8 mouse cellular contexts compared by ENCODE assay signal in genomic region chr2:101885768-101886438, GRCm38 (mm10). TPM values are rescaled to one million over a fixed set of nuclear protein-coding genes. Genes with fewer than 3 reads are reported as not detected.
DNase-seq lines count a peak whose midpoint lies in the region; ATAC-seq and TF ChIP-seq lines count a peak whose summit lies in the region.

Gene Commd9, plus strand, starts transcription at chr2:101886247.

- peak within 1 kb of the TSS; percentile 78 for H3K9ac ChIP-seq in ES-E14 (ENCODE audit: insufficient read depth, low read depth, low read length, poor library complexity, severe bottlenecking)
- peak within 1 kb of the TSS; percentile 59 for H3K9ac ChIP-seq in forebrain, embryonic 15.5 days (replicated peaks)

- intact Hi-C loops in heart, postnatal 25 days (cut with DNase I) = no loop called here

- peak; percentile 99 for ATAC-seq in forebrain, embryonic 15.5 days (replicated peaks)
- peak; percentile 97 for ATAC-seq in neutrophil, adult 5-6 weeks (ENCODE audit: extremely low read depth, insufficient number of reproducible peaks, low FRiP score, poor library complexity, severe bottlenecking)

- H3K4me2 ChIP-seq in forebrain, embryonic 15.5 days (replicated peaks) = peak within 1 kb of the TSS; percentile 54

- H3K27me3 ChIP-seq in forebrain, embryonic 15.5 days = no peaks in the 10 kb centered on the region

- no peak for TF ChIP-seq CTCF in lung, adult 2 months (IDR thresholded peaks at IDR 0.05; ENCODE audit: insufficient read depth, low read length)

- H3K9me3 ChIP-seq in ES-E14 (ENCODE audit: control insufficient read depth, insufficient read depth, low read depth, low read length) = no peaks in the 10 kb centered on the region
- H3K9me3 ChIP-seq in forebrain, embryonic 15.5 days = no peaks in the 10 kb centered on the region

- WGBS in forebrain, embryonic 15.5 days = 11% methylated on average over 22 of the region's 22 CpGs
- WGBS in lung, adult 2 months = 12% methylated on average over 22 of the region's 22 CpGs

- H3K27ac ChIP-seq in ES-E14 (ENCODE audit: insufficient read depth, low read depth, low read length, poor library complexity, severe bottlenecking) = no peak within 1 kb of the TSS
- H3K27ac ChIP-seq in forebrain, embryonic 15.5 days (replicated peaks) = peak within 1 kb of the TSS; percentile 66

- TF ChIP-seq POLR2A in lung, adult 2 months (IDR thresholded peaks at IDR 0.05; ENCODE audit: borderline replicate concordance, extremely low read depth, low read depth, low read length) = peak; percentile 85; the same call in 1 of the 2 replicates

- in situ Hi-C loops in ES-E14 (cut with MboI; ENCODE audit: low sequenced_read_pairs in 2 of 2, unreplicated experiment in 2 of 2) = no loop called here

- peak within 1 kb of the TSS; percentile 85 to 88 for H3K4me3 ChIP-seq in ES-E14 (ENCODE audit: insufficient read depth in 1 of 2, low read depth in 1 of 2, low read length in 2 of 2, poor library complexity in 1 of 2, severe bottlenecking in 1 of 2)
- peak within 1 kb of the TSS; percentile 65 for H3K4me3 ChIP-seq in forebrain, embryonic 15.5 days
- H3K4me3 ChIP-seq in lung, adult 2 months (replicated peaks; ENCODE audit: extremely low read depth, low read depth, low read length) = peak within 1 kb of the TSS; percentile 72

- no peaks in the 10 kb centered on the region for H3K36me3 ChIP-seq in ES-E14 (ENCODE audit: control insufficient read depth, insufficient read depth, low read length, poor library complexity, severe bottlenecking)
- no peaks in the 10 kb centered on the region for H3K36me3 ChIP-seq in forebrain, embryonic 15.5 days

- DNase-seq in ES-E14 (ENCODE audit: low read depth, low spot score) = peak; percentile 89
- peak; percentile 92 for DNase-seq in cerebellum, adult 11-12 months
- DNase-seq in heart, postnatal 25 days (ENCODE audit: low spot score) = peak; percentile 87
- DNase-seq in layer of hippocampus, adult 18-20 months (ENCODE audit: low spot score in 2 of 2) = peak; percentile 92 to 97
- peak; percentile 95 for DNase-seq in lung, adult 2 months
- peak; percentile 92 to 94 for DNase-seq in thymus, adult 18-20 months

- H3K4me1 ChIP-seq in ES-E14 (ENCODE audit: control insufficient read depth in 2 of 2, insufficient read depth in 2 of 2, low read length in 2 of 2, poor library complexity in 1 of 2) = no peaks in the 10 kb centered on the region; a peak in 1 of 4 replicates
- peaks cover 12% of the 10 kb centered on the region for H3K4me1 ChIP-seq in forebrain, embryonic 15.5 days
- no peaks in the 10 kb centered on the region for H3K4me1 ChIP-seq in lung, adult 2 months (ENCODE audit: control insufficient read depth, insufficient read depth, low read length)

TF ChIP-seq in ES-E14, 5 proteins besides CTCF, POLR2A, EP300 and RAD21:
- TF ChIP-seq MAFK (IDR thresholded peaks at IDR 0.05; ENCODE audit: insufficient read depth, low read depth, low read length) = no peak
- TF ChIP-seq ZC3H11A (IDR thresholded peaks at IDR 0.05; ENCODE audit: borderline replicate concordance, low read depth, low read length) = no peak
- TF ChIP-seq HCFC1 (IDR thresholded peaks at IDR 0.05; ENCODE audit: borderline replicate concordance, insufficient read depth, low read length) = peak; percentile 99

RNA-seq across cellular contexts. Expression of gene Commd9, which starts in this region (rescaled TPM):
- 26.9 and 37.2 TPM in 2 replicates for total RNA-seq in ES-E14 (2012; rRNA removed)
- polyA plus RNA-seq in forebrain, embryonic 15.5 days (2015; fragmentation: Nextera tagmentation; extraction: Ambion mirVana) = 97.6 and 106 TPM in 2 replicates
- total RNA-seq in heart, postnatal 25 days (2021) = 10 to 100 TPM; 26.9 to 29.3 TPM
- 10 to 100 TPM; 34.6 to 39.3 TPM for total RNA-seq in layer of hippocampus, adult 18-20 months (2021)
- 35.4 and 35.6 TPM in 2 replicates for polyA plus RNA-seq in lung, adult 2 months (2012; rRNA removed)
- 16.9 and 32.0 TPM in 2 replicates for total RNA-seq in neutrophil, adult 5-6 weeks (2017)
